Mouse (Mus musculus): ENCODE data around the gene Set.

The Set gene

GRCm38 (mm10) chr2:30091521-30091920 lies 34.3 kb downstream of the Set start:
- DNase-seq (ENCODE audit: low spot score), result no peak

DNA sequence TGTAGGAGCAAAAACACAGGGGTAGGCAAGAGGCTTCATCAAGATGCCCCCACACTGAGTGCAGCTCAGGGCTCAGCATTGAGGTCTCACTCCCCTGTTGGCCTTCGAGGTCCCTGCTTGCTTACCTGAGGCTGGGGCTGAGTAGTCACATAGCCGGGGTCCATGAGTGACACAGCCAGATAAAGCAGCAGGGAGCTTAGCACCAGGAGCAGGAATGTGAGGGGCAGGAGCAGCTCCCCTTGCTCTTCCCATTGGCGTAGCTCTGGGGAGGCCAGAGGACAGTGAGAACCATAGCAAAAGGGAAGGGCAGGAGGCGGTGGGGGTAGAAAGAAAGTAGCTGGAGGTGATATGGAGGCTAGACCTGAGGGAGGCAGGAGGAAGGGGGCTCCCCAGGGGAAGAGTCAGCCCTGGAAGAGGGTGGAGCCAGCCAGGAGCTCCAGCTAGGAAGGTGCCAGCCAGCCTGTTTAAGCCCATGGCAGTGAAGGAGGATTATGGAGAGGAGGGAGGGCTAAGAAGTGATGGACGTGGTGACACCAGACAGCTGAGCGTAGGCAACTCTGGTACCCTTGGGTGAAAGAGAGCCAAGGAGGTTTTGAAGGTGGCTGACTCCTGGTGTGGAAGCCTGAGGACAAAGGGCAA lies 35.2 kb downstream of the Set start:
- no peak for DNase-seq (ENCODE audit: low spot score)

DNA sequence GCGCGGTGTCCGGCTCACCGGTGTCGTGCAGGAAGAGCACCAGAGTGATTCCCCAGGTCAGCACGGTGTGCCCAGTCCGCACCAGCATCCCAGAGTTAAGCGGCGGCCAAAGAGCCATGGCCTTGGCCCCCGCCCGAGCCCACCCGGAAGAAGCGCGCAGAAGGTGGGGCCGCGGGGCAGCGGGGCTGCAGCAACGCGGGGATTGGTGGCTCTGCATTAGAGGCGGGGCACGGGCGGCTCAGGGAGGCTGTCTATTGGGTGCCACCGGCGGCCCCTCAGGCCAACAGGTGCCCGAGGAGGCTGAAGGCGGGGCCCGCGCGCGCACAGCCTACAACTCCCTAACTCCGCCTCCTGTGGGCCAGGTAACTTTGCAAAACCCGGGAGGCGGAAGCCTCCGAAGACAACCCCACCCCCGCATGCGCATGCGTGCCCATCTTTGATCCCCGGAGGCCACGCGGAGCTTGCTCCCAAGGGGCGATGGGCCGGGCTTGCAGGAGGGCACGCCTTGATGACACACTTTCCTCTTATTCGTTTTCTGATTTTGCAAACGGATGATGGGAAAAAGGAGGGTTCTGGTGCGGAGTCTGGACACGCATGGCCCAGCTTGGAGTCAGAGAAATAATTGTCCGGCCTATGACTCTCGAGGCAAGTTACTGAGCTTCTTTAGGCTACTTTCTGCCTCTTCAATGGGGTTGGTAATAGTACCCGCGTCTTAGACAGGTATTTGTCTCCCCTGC lies 36.5 kb downstream of the Set start, which contains the start of gene Zdhhc12:
Gene Zdhhc12 (minus strand): TSS at position 178 of the 737 bp plus-strand sequence.
- DNase-seq (ENCODE audit: low spot score), result peak; percentile 86

DNA sequence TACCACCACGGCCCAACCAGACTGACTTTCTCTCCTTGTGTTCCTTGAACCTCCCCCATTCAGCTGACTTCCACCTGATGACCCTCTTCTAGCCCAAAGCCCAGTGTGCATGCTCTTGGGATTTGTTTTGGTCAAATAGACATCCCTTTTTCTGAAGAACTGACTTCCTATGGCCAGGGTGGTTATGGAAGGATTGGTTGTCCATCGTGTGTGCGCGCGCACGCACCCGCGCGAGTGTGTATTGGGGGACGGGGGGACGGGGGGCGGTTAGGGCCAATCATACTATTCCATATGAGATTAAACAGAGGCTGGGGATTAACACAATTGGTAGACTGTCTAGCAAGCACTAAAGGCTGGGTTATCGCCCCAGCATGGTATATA lies 37.0 kb downstream of the Set start:
- no peak for DNase-seq (ENCODE audit: low spot score)

GRCm38 (mm10) chr2:30095882-30096527 lies 38.8 kb downstream of the Set start:
- DNase-seq (ENCODE audit: low spot score), result peak; percentile 45

- no peak for DNase-seq (ENCODE audit: low spot score)
These were observed 43.0 kb downstream of the Set start for GRCm38 (mm10) chr2:30100214-30100613.

GRCm38 (mm10) chr2:30106364-30106763 lies 49.2 kb downstream of the Set start:
- peak; percentile 42 for DNase-seq (ENCODE audit: low spot score)

DNA sequence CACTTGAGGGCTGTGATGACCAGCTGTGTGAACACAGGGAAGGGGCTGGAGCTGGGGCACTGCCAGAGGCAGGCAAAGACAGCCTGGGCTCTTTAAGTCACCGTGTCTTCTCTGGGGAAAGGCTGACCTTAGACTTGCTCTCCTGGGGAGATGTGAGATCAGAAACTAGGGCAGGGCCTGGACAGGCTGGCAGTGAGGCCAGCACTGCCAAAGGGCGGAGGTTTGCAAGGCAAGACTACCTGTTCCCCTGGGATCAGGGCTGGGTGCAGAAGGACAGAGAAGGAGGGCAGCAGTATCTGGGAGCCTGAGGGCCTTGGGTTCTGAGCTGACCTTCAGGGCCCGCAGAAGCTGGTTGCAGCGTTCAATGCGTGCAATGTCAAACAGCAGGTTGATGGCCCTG lies 50.5 kb downstream of the Set start:
- DNase-seq (ENCODE audit: low spot score), result no peak

DNA sequence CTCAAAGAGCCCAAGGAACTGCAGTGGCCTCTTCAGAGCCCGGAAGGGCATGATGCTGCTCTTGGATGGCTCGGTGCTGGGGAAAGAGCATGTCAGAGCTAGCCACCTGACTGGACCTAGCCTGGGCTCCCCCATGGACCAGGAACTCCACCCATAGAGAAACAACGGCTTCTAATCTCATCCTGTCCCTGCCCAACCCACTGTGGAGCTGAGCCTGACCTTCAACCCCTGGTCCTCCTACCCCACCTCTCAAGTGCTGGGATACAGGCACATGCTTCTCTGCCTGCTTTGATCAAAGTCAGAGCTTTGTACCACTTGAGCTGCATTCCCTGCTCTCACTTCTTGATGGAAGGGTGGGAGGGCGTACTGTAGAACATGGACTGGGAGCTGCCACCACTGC lies 51.1 kb downstream of the Set start:
- no peak for DNase-seq (ENCODE audit: low spot score)

DNA sequence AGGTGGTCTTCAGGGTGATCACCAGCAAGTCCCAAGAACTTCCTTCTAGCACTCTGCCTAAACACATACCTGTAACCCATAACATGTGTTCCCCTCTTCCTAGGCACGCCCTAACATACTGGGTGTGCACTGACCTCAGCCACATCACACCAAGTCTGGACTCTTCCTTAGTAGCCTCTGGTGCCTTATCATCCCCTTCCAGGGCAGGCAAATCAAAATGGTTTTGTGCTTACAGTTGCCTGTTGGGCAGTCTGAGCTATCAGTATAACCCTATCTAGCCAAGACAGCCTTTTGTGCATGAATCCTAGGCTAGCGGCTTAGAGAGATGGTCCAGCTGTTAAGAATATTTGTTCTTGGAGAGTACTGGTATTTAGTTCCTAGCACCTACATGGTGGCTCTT lies 54.3 kb downstream of the Set start:
- no peak for DNase-seq (ENCODE audit: low spot score)

DNA sequence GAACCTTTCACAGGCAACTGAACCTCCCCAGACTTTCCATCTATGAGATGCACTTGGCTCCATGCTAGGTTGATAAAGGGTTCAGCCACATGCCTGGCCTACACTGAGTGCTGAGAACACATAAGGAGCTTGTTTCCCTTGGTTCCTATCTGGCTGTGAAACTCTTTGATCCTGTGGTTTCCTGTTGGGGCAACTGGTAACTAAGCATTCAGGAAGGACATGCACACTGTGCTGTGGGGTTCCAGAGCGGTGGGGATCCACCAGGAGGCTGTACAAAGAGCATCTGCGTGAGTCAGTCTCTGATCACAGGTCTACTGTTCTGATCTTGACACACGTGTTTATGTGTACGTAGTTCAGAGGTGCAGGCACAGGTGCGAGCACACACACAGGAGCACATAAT lies 55.4 kb downstream of the Set start:
- DNase-seq (ENCODE audit: low spot score), result no peak

DNA sequence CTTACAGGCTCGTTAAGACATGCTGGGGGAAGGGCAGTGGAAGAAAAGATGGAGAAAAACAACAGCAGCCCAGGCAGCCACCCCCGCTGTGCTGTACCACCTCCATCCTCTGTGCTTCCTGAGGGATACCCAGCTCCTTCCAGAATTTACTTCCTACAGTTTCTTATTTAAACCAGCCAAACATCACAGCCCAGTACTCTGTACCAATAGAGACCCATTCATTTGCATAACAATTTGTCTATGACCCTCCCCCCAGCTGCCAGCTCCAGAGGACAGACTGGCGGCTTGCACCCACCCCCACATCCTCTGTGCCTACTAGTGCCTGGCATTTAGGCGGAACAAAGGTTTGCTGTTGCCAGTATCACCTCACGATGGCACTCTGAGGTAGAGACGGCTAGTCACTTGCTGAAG lies 62.5 kb downstream of the Set start:
- DNase-seq (ENCODE audit: low spot score), result no peak

DNA sequence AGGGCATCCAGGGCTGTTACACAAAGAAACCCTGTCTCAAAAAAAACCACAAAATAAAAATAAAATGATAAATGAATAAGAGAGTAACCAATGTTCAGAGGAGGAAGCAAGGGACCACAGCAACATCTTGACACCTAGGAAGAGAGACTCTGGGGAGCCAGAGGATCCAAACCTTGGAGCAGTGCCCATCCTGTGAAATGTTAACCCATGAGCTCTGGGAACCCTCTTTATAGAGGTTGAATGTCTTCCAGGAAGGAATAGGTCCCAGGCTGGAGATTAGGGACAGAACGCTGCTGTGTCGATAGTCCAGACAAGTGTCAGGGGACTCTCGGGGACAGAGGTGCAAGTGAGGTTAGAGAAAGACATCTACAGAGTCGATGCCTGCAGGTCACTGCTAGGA lies 63.1 kb downstream of the Set start:
- DNase-seq (ENCODE audit: low spot score), result no peak

Data from ovary, postnatal 14 days (tissue).